Mouse (Mus musculus) lung, adult 2 months (tissue): ENCODE measurements around the gene Rora.

Source experiments
- CTCF ChIP-seq: fragments of 200-500 bp; IDR thresholded peaks from 2 replicates; pipeline ENCODE4 v1.5.1; 2011; ENCODE audit warnings: mild to moderate bottlenecking, low read length, control low read depth; ENCODE audit not compliant: insufficient read depth
- POLR2A ChIP-seq: fragments of 200-500 bp; IDR thresholded peaks from 2 replicates; pipeline ENCODE4 v1.6.1; 2011; ENCODE audit warnings: low read depth, mild to moderate bottlenecking, control low read depth, low read length, borderline replicate concordance; ENCODE audit errors: extremely low read depth

DNA sequence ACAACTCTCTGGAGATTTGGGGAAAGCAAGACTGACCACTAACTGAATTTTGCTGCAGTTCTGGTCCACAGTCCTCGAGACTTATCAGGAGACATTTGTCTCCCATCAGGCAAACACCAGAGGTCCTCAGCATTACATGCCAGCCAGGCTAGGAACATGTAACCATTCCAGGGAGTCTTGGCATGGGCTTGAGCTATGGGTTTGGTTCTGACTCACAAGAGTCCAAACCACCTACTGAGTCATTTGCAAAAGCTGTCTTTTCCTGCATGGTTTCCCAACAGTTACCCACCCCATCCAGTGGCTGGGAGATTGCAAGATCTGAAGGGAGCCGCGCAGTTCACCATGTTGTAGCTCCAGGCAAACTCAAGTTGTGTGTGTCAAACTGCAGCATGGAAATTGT lies 290.4 kb downstream of the Rora start:
- TF ChIP-seq CTCF, result no peak
- TF ChIP-seq POLR2A, result no peak
